Mouse (Mus musculus): ENCODE measurements around the gene Ankrd10. TPM values are rescaled to one million over a fixed set of nuclear protein-coding genes. Genes with fewer than 3 reads are reported as not detected.

Gene Ankrd10
- 17.5 and 26.4 TPM in 2 replicates for total RNA-seq (2023)

DNA sequence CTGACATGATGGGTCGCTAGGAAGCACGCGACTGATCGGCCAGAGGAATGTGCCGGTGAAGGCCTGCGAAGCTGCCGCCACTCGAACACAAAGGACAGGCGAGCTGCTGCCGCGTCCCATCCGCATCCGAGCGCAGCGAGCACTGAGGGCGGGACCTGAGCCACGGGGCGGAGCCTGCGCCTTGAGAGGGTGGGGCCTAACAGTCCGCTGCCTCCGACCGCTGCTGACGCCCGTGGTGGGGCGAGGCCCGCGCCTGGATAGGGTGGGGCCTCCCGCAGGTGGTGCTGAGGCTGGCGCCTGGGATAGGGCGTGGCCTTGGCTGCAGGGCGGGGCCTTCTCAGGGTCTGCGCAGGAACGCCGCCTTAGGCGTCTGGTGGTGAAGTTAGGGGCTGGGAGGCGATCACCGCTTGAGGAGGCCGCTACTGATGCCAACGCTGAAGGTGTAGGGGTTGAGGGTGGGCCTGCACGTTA, at the start of gene Ankrd10:
Gene Ankrd10 (minus strand): TSS at position 147 of the 471 bp plus-strand sequence.

Other genes with a start within 250 kb of the Ankrd10 start
- 64.9 and 67.3 TPM in 2 replicates for gene Rab20, start 157.0 kb downstream of the Ankrd10 start, total RNA-seq (2023)
- 36.4 and 38.9 TPM in 2 replicates for gene Naxd, start 138.3 kb downstream of the Ankrd10 start, total RNA-seq (2023)
- gene Cars2, start 85.0 kb downstream of the Ankrd10 start, total RNA-seq (2023) = 14.6 and 25.1 TPM in 2 replicates
- gene Ing1, start 80.2 kb downstream of the Ankrd10 start, total RNA-seq (2023) = 55.6 and 56.3 TPM in 2 replicates
- gene 1700016D06Rik, start 65.3 kb upstream of the Ankrd10 start, total RNA-seq (2023) = not detected in 2 replicates
- 42.4 and 53.5 TPM in 2 replicates for gene Arhgef7, start 92.0 kb upstream of the Ankrd10 start, total RNA-seq (2023)
- gene Tex29, start 204.7 kb upstream of the Ankrd10 start, total RNA-seq (2023) = not detected in 2 replicates

Measured in neutrophil, adult 65 days (primary cell).